Mouse (Mus musculus) testis, adult 2 months (tissue): ENCODE measurements around the gene Pls3. TPM values are rescaled to one million over a fixed set of nuclear protein-coding genes. Genes with fewer than 3 reads are reported as not detected.

Experiments used
- H3K27ac ChIP-seq: fragments of 200-500 bp; 2 replicates; pipeline ENCODE4 v1.5.1; 2012; ENCODE audit warnings: low read depth, low read length; ENCODE audit not compliant: control insufficient read depth, insufficient read depth
- H3K27me3 ChIP-seq: fragments of 200-500 bp; 2 replicates; pipeline ENCODE4 v1.6.1; 2012; ENCODE audit warnings: mild to moderate bottlenecking, low read length, moderate library complexity; ENCODE audit not compliant: control insufficient read depth, insufficient read depth
- H3K36me3 ChIP-seq: fragments of 200-500 bp; 2 replicates; pipeline ENCODE4 v1.6.1; 2012; ENCODE audit warnings: mild to moderate bottlenecking, low read length; ENCODE audit not compliant: control insufficient read depth, insufficient read depth
- H3K4me1 ChIP-seq: fragments of 200-500 bp; 2 replicates; pipeline ENCODE4 v1.6.1; 2012; ENCODE audit warnings: low read length; ENCODE audit not compliant: control insufficient read depth, insufficient read depth
- H3K4me3 ChIP-seq: fragments of 200-500 bp; 2 replicates; pipeline ENCODE4 v1.5.1; 2012; ENCODE audit warnings: low read depth, mild to moderate bottlenecking, low read length, moderate library complexity, mixed read lengths; ENCODE audit not compliant: control insufficient read depth
- CTCF ChIP-seq: fragments of 200-500 bp; IDR thresholded peaks from 2 replicates; pipeline ENCODE4 v1.5.1; 2012; ENCODE audit warnings: low read depth, mild to moderate bottlenecking, inconsistent platforms, low read length, moderate library complexity; ENCODE audit not compliant: control insufficient read depth, insufficient read depth, insufficient replicate concordance
- POLR2A ChIP-seq: fragments of 200-500 bp; IDR thresholded peaks from 2 replicates; pipeline ENCODE4 v1.6.1; 2012; ENCODE audit warnings: low read depth, mild to moderate bottlenecking, inconsistent platforms, low read length, moderate library complexity; ENCODE audit not compliant: control insufficient read depth
- polyA plus RNA-seq: library from polyadenylated mRNA; depleted of rRNA; stranded (reverse); fragments of >200 nt; gene quantifications from 2 replicates; pipeline ENCODE4 v1.2.3, GENCODE M21; 2012; rRNA removed

Gene Pls3
- 3.2 and 3.8 TPM in 2 replicates for polyA plus RNA-seq

DNA sequence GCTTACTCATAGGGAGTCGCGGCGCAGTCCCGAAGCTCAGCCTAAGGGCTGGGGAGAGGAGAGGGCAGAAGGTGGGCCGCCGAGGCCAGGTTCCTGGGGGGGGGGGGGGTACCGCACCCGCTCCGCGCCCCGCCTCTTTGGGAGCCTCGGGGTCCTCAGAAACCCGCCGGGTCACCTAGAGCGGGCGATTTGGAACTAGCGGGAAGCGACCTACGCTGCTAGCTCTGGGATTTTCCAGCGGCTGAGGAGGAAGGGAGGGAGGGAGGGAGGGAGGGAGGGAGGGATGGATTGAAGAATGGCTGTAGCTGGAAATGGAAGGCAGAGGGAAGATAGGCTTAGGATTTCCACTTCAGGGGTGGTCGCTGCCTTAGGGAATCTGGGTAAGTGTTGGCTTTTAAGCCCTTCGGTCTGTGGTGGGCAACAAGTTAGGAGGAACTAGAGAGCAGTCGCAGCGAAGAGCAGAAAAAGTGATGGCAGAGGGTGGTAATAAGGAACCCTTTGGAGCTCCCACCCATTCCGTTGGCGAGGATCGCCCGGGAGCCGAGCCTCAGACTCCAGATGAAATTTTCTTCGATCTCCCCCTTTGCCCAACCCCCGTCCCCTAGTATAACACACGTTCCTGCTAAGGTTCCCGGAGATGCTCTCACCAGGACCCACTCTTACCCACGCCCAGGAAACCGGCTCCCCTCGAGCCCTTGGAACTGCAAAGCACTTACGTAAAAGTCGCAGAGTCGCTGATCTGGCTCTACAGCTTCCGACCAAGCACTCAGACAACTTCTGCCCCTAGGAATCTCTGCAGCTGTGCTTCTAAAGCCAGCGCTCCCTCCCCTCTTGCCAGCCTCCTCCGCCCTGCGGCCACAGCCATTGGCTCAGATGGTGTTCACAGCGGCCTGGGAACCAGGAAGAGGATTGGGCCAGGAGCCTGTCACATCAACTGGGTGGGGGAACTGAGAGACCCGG lies at the start of gene Pls3:
Pls3 (minus strand) TSS at position 851 of the 960 bp plus-strand sequence.
- H3K27me3 ChIP-seq = no peaks in the 10 kb centered on the region
- H3K4me3 ChIP-seq = peak within 1 kb of the TSS; percentile 81
- TF ChIP-seq CTCF (no peak), POLR2A (0 out of 2 replicates have a peak, but pooled peaks have one; percentile 24)
- no peaks in the 10 kb centered on the region; the same call in 1 of the 2 replicates for H3K4me1 ChIP-seq
- H3K36me3 ChIP-seq = no peaks in the 10 kb centered on the region
- peak within 1 kb of the TSS; percentile 62 for H3K27ac ChIP-seq

DNA sequence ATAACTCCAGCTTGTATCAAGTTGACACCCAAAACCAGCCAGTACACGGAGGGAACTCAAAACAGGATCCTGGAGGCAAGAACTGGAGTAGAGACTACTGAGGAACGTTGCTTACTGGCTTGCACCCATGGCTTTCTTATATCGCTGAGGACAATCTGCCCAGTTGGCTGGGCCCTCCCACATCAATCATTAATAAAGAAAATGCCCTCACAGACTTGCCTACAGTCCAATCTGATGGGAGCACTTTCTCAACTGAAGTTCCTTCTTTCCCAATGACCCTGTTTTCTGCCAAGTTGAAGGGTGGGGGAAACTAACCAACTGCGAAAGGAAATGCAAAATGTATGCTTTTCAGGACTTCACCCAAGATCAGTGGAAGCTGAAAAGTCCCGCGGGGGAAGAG lies 20.7 kb upstream of the Pls3 start:
- TF ChIP-seq POLR2A = no peak

DNA sequence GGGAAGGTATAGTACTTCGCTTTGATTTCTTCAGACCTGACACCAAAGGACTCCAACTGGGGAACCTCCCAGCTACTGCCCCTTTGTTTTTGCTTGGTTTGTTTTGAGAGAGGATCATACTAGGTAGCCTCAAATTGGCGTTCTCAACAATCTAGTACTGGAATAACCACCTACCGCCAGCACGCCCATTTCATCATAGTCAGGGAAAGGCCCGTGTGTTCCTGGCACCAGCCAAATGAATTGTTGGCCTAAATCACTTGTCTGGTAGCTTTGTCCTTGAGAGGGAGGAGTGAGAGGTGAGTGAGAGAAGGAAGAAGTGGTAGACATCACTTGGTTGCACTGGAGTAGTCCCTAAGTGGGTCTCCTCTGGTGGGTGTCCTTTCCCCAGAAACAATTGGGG lies 584 bp upstream of the Pls3 start:
- H3K4me1 ChIP-seq = no peaks in the 10 kb centered on the region; the same call in 1 of the 2 replicates
- H3K27ac ChIP-seq = no peak overlapping the region; the same call in 1 of the 2 replicates
- TF ChIP-seq CTCF (no peak), POLR2A (no peak)
- no peaks in the 10 kb centered on the region for H3K36me3 ChIP-seq
- no peaks in the 10 kb centered on the region for H3K27me3 ChIP-seq
- H3K4me3 ChIP-seq = peak overlapping the region; percentile 15; the same call in 1 of the 2 replicates

More for the DNA sequence above, 20.7 kb upstream of the Pls3 start:
- Histone ChIP-seq H3K4me1 (no peaks in the 10 kb centered on the region), H3K36me3 (no peaks in the 10 kb centered on the region), H3K27me3 (no peaks in the 10 kb centered on the region), H3K27ac (no peak overlapping the region), H3K4me3 (no peak overlapping the region)

DNA sequence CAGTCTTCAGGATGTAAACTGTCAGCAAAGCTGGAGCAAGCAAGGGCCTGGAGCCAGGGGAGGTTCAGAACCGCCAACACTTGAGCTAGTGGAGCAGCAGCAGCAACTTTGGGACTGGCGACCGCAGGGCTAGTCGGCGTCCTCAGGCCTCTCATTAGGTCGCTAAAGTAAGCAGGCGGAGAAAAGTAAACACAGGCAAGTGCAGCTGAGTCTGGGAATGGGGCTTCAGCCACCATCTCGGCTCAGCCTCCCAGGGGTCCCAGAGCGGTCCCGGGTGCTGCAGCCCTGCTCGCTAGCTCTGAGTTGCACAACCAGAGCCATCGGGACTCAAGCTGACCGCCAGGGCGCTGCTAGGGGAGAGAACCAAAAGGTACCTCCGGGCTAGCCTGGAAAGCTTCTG lies 1.2 kb downstream of the Pls3 start:
- no peaks in the 10 kb centered on the region; the same call in 1 of the 2 replicates for H3K4me1 ChIP-seq
- H3K4me3 ChIP-seq = peak overlapping the region; percentile 81
- H3K27me3 ChIP-seq = no peaks in the 10 kb centered on the region
- H3K36me3 ChIP-seq = no peaks in the 10 kb centered on the region
- 0 out of 2 replicates have a peak overlapping the region, but pooled peaks have one; percentile 29 for H3K27ac ChIP-seq
- TF ChIP-seq POLR2A (no peak), CTCF (no peak)

DNA sequence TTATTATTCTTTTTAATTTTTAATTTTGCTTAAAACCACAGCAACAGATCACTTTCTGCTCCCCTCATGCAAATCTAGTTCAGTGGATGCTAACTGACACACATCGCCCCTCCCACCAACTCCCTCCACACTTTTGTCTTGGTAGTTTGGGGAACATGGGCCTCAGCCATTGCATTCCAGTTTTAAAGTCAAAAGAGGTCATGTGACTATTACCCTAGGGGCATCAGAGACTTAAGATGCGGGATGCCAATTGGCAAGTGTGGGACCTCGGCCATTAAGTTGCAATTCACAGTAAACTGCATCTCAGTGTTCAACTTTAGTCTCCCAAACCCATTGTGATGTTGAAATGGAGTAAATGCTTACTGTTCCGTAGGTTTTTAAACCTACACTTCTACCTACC lies 1.7 kb downstream of the Pls3 start:
- no peaks in the 10 kb centered on the region for H3K27me3 ChIP-seq
- H3K27ac ChIP-seq = no peak overlapping the region

DNA sequence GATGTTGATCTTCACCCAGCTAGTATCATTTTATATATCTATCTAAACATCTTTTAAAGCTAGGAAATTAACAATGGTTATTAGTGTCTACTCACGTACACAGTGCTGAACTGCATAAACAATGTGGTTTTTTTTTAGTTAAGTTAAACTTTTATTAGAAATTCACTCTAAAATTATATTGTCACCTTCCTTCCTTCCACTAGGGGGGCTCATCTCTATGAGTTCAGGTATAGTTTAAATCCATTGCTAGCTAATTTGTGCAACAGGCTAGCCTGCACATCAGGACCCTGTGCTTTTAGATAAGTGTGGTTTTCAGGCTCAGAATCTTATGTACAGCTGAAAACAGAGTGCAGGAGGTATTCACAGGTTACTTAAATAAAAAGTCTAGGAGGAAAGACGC lies 3.1 kb downstream of the Pls3 start:
- TF ChIP-seq CTCF (no peak), POLR2A (no peak)
- Histone ChIP-seq H3K4me1 (no peaks in the 10 kb centered on the region; the same call in 1 of the 2 replicates), H3K27ac (no peak overlapping the region), H3K27me3 (no peaks in the 10 kb centered on the region), H3K36me3 (no peaks in the 10 kb centered on the region), H3K4me3 (no peak overlapping the region)

More for the DNA sequence above, 1.7 kb downstream of the Pls3 start:
- TF ChIP-seq POLR2A (no peak), CTCF (no peak)
- no peaks in the 10 kb centered on the region for H3K36me3 ChIP-seq
- no peaks in the 10 kb centered on the region; the same call in 1 of the 2 replicates for H3K4me1 ChIP-seq
- H3K4me3 ChIP-seq = no peak overlapping the region

DNA sequence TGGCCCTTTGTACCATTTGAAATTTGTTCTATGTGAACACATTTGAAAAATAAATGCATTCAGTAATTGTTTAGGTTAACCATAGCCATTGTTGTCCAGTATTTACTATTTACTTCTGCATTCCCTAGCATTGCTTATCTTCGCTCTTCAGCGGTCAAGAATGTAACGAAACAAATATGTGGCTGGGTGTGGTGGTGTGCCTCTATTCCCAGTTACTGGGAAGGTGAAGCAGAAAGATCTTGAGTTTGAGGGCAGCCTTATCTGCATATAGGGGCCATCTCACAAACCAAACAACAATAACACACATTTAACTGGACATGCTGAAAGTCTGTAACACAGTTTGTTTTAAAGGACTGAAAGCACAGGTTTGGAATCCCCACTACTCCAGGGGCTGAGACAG lies 13.3 kb downstream of the Pls3 start:
- Histone ChIP-seq H3K27ac (no peak overlapping the region), H3K4me1 (no peaks in the 10 kb centered on the region)
- TF ChIP-seq POLR2A (no peak), CTCF (no peak)

DNA sequence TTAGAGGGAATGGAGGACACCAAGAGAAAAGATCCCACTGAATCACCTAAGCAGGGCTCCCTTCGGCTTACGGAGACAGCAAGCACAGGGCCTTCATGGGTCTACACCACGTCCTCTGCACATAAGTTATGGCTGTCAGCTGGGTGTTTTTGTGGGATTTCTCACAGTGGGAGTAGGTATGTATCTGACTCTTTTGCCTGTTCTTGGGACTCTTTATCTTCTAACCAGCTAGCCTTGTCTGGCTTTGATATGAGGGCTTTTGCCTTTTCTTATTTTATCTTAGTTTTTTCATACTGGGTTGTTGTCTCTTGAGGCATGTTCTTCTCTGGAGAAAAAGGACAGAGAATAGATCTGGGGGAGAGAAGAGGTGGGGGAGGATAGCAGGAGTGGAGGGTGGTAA lies 20.7 kb downstream of the Pls3 start:
- TF ChIP-seq CTCF (no peak), POLR2A (no peak)

More for the DNA sequence above, 13.3 kb downstream of the Pls3 start:
- H3K4me3 ChIP-seq = no peak overlapping the region
- no peaks in the 10 kb centered on the region for H3K27me3 ChIP-seq
- no peaks in the 10 kb centered on the region for H3K36me3 ChIP-seq

More for the DNA sequence above, 20.7 kb downstream of the Pls3 start:
- H3K4me1 ChIP-seq = no peaks in the 10 kb centered on the region
- no peak overlapping the region for H3K27ac ChIP-seq
- H3K4me3 ChIP-seq = no peak overlapping the region
- H3K27me3 ChIP-seq = no peaks in the 10 kb centered on the region
- H3K36me3 ChIP-seq = no peaks in the 10 kb centered on the region
